Mouse (Mus musculus): ENCODE data around the gene Pi4k2b.

DNA sequence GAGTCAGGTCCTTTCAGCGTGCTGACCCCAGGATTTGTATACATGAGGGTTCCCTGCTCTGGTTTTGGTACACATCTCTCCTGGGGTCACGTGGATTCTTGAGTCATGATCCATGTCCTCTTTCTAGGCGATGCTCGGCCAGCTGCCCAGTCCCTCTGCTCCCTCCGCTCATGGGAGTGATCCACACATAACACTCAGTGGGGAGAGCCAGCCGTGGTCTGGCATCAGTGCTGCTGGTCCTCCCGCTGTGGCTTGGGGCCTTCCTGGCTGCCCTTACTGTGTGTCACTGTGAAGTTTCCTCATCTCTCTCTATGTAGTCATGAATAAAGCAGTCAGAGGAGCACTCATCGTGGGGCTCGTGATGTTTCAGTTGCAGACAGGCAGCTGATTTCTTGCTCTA is 52.7 kb downstream of the Pi4k2b start:
- TF ChIP-seq POLR2A (IDR thresholded peaks at IDR 0.05; ENCODE audit: control insufficient read depth, extremely low read depth, insufficient read depth, low read length, poor library complexity): no peak
- no peak for TF ChIP-seq CTCF (IDR thresholded peaks at IDR 0.05; ENCODE audit: borderline replicate concordance, control insufficient read depth, extremely low read depth, insufficient read depth, low read length, poor library complexity)
